Mouse (Mus musculus): Measurements from ENCODE around the gene Dact1.

DNA sequence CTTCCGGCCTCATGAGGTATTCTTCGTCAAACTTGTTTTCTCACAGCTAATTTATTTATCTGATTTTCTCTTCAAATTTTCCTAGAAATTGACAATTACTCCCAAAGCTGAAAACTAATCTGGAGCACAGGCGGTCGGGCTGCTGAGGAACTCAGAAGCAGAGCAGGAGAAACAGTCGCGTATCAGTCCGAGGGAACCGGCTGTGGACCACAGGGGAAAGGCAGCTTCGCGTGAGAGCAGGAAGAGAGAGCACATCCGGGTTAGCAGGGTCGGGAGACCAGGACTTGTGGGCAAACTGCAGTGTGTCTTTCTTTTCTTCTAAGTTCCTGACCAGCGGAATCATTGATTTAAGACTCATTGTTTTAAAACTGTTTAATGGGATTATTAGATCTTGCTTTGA, 32.7 kb downstream of the Dact1 start:
- TF ChIP-seq CTCF (conservative IDR thresholded peaks at IDR 0.05; ENCODE audit: low read length) (no peak), NANOG (IDR thresholded peaks at IDR 0.05; ENCODE audit: borderline replicate concordance, low read length) (no peak)

All from E14TG2a.4 (cell line).